Mouse (Mus musculus): ENCODE results near the gene Trpm8.

- TF ChIP-seq GATA1 (IDR thresholded peaks at IDR 0.05; ENCODE audit: low read length), result no peak
- 0 out of 3 replicates have a peak, but pooled peaks have one; percentile 21 for TF ChIP-seq TAL1 (IDR thresholded peaks at IDR 0.05; ENCODE audit: low read length)
These were observed 10.0 kb upstream of the Trpm8 start for GRCm38 (mm10) chr1:88267489-88267888.
